Mouse (Mus musculus) spleen, adult 2 months (tissue): Measurements from ENCODE around the gene Nfix. TPM values are rescaled to one million over a fixed set of nuclear protein-coding genes. Genes with fewer than 3 reads are reported as not detected.
A peak's percentile ranks its signal among the peaks of the same experiment; 100 is the strongest.

Experiments
- DNase-seq, 2 experiments: peaks; one replicate each; pipeline versions ENCODE4 v3.0.0 to v3.0.0-alpha.2; 2012 to 2021; ENCODE audit warnings: low spot score in 2 of 2, low read depth in 1 of 2
- H3K27ac ChIP-seq: fragments of 200-500 bp; 2 replicates; pipeline ENCODE4 v1.5.1; 2012; ENCODE audit warnings: low read length, inconsistent platforms; ENCODE audit not compliant: insufficient read depth
- H3K27me3 ChIP-seq: fragments of 200-500 bp; 2 replicates; pipeline ENCODE4 v1.6.1; 2012; ENCODE audit warnings: mild to moderate bottlenecking, moderate library complexity, low read length, inconsistent platforms; ENCODE audit not compliant: control insufficient read depth, insufficient read depth
- H3K36me3 ChIP-seq: fragments of 200-500 bp; 2 replicates; pipeline ENCODE4 v1.6.1; 2012; ENCODE audit warnings: mild to moderate bottlenecking, low read length, inconsistent platforms; ENCODE audit not compliant: control insufficient read depth, insufficient read depth
- H3K4me1 ChIP-seq: fragments of 200-500 bp; 2 replicates; pipeline ENCODE4 v1.6.1; 2011; ENCODE audit warnings: inconsistent platforms; ENCODE audit not compliant: control insufficient read depth, insufficient read depth, insufficient read length
- H3K4me3 ChIP-seq: fragments of 200-500 bp; 2 replicates; pipeline ENCODE4 v1.5.1; 2011; ENCODE audit warnings: mild to moderate bottlenecking, inconsistent platforms; ENCODE audit not compliant: insufficient read depth, insufficient read length; ENCODE audit errors: extremely low read depth
- CTCF ChIP-seq: fragments of 200-500 bp; IDR thresholded peaks from 2 replicates; pipeline ENCODE4 v1.5.1; 2011; ENCODE audit warnings: mild to moderate bottlenecking, inconsistent platforms; ENCODE audit not compliant: insufficient read depth, insufficient read length, insufficient replicate concordance; ENCODE audit errors: extremely low read depth
- POLR2A ChIP-seq: fragments of 200-500 bp; IDR thresholded peaks from 2 replicates; pipeline ENCODE4 v1.6.1; 2011; ENCODE audit warnings: low read depth, low read length, inconsistent platforms
- WGBS: fragments of 180-500 bp; shearing (Covaris S2); methylation state at CpG from one replicate; pipeline ENCODE4 v1.1.7; 2018; 5-methylcytosine and 5-hydroxymethylcytosine counted together
- polyA plus RNA-seq: library from polyadenylated mRNA; depleted of rRNA; stranded (reverse); fragments of >200 nt; gene quantifications from 2 replicates; pipeline ENCODE4 v1.2.3, GENCODE M21; 2012

Gene Nfix
- polyA plus RNA-seq, 1 experiment, result 13.7 TPM

- Histone ChIP-seq H3K27me3 (no peaks in the 10 kb centered on the region), H3K27ac (peak overlapping the region; percentile 98), H3K36me3 (no peaks in the 10 kb centered on the region), H3K4me3 (peak overlapping the region; percentile 72), H3K4me1 (peaks cover 6% of the 10 kb centered on the region; the same call in 1 of the 2 replicates)
- WGBS, result 4% methylated on average over 43 of the region's 43 CpGs
- peak; percentile 88 to 94 for DNase-seq
- TF ChIP-seq POLR2A, result peak; percentile 45; the same call in 1 of the 2 replicates
- no peak for TF ChIP-seq CTCF
These were observed 136.4 kb downstream of the Nfix start for GRCm38 (mm10) chr8:84663483-84664327.

- peak within 1 kb of the TSS; percentile 98 for H3K27ac ChIP-seq
- under 1% methylated on average over 27 of the region's 27 CpGs for WGBS
- H3K4me3 ChIP-seq, result peak within 1 kb of the TSS; percentile 88
- no peaks in the 10 kb centered on the region for H3K27me3 ChIP-seq
- H3K4me1 ChIP-seq, result peaks cover 6% of the 10 kb centered on the region; the same call in 1 of the 2 replicates
- DNase-seq, result peak; percentile 87 to 91
- TF ChIP-seq POLR2A (peak; percentile 100), CTCF (no peak)
- no peaks in the 10 kb centered on the region for H3K36me3 ChIP-seq
These were observed 137.5 kb downstream of the Nfix start, which contains the start of gene Ier2 for GRCm38 (mm10) chr8:84662581-84663065. Gene Ier2, minus strand, starts transcription at chr8:84662852.

- peak in 1 of 2 experiments; percentile 47 for DNase-seq
- peak overlapping the region; percentile 88 for H3K4me3 ChIP-seq
- no peaks in the 10 kb centered on the region for H3K36me3 ChIP-seq
- no peaks in the 10 kb centered on the region for H3K27me3 ChIP-seq
- H3K4me1 ChIP-seq, result peaks cover 8% of the 10 kb centered on the region; the same call in 1 of the 2 replicates
- WGBS, result under 1% methylated on average over 61 of the region's 61 CpGs
- peak overlapping the region; percentile 98 for H3K27ac ChIP-seq
- no peak for TF ChIP-seq CTCF
- no peak; the same call in 1 of the 2 replicates for TF ChIP-seq POLR2A
These were observed 138.1 kb downstream of the Nfix start for GRCm38 (mm10) chr8:84661961-84662571.

GRCm38 (mm10) chr8:84661458-84661871 lies 138.7 kb downstream of the Nfix start:
- Histone ChIP-seq H3K27me3 (no peaks in the 10 kb centered on the region), H3K4me3 (peak overlapping the region; percentile 88), H3K4me1 (peaks cover 10% of the 10 kb centered on the region; the same call in 1 of the 2 replicates), H3K36me3 (no peaks in the 10 kb centered on the region), H3K27ac (peak overlapping the region; percentile 98)
- DNase-seq, result peak; percentile 78 to 91
- under 1% methylated on average over 24 of the region's 24 CpGs for WGBS
- TF ChIP-seq POLR2A (peak; percentile 59), CTCF (no peak)

- 2% methylated on average over 20 of the region's 20 CpGs for WGBS
- peak in 1 of 2 experiments; percentile 27 for DNase-seq
- peaks cover 16% of the 10 kb centered on the region; the same call in 1 of the 2 replicates for H3K4me1 ChIP-seq
These were observed 139.2 kb downstream of the Nfix start for GRCm38 (mm10) chr8:84660819-84661457.

More at GRCm38 (mm10) chr8:84660819-84661457, 139.2 kb downstream of the Nfix start:
- Histone ChIP-seq H3K4me3 (peak overlapping the region; percentile 88), H3K36me3 (no peaks in the 10 kb centered on the region), H3K27ac (peak overlapping the region; percentile 98), H3K27me3 (no peaks in the 10 kb centered on the region)
- TF ChIP-seq CTCF (no peak), POLR2A (no peak; the same call in 1 of the 2 replicates)
